Mouse (Mus musculus): ENCODE data around the gene Ube2m. TPM values are rescaled to one million over a fixed set of nuclear protein-coding genes. Genes with fewer than 3 reads are reported as not detected.

Ube2m gene
- polyA plus RNA-seq, 2 experiments from 2014 or later = 7.9 to 14.3 TPM

DNA sequence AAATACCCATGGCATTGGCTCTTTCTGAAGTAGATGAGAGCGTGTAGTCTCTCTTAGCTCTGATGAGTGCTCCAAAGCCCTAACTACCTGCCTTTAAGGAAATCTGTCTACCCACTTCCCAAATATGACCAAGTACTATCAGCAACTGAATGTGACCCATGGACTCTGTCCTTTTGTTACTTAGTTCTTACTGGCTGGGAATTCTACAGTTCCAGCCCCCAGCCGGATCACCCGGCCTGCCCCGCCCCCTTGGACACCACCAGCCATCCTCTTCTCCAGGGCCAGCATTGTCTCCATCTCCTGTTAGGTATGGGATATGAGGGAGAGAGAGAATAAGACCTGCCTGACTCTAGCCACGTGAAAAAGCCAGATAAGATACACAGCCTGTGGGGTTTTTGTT lies 40.0 kb downstream of the Ube2m start, which contains the start of gene Slc27a5:
TSS of gene Slc27a5 (minus strand) at position 140 of the 400 bp plus-strand sequence.
- ATAC-seq = no peak

DNA sequence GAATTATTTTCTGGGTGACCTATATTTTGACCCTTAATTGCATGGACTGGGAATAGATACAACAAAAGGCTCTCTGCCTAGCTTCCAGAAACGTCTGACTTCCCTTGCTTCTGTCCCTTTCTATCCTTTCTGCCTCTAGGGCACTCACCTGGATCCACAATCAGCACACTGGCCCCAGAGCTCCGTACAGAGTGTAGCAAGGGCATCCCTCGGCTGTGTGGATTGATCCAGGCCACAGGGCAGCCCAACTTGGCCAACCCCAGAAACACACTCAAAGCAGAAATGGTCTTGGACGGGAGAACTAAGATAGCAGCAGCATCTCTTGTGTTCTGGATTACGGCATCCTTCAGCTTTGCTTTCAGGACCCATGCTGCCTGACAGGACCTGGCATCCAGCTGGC lies 40.8 kb downstream of the Ube2m start:
- no peak for ATAC-seq

DNA sequence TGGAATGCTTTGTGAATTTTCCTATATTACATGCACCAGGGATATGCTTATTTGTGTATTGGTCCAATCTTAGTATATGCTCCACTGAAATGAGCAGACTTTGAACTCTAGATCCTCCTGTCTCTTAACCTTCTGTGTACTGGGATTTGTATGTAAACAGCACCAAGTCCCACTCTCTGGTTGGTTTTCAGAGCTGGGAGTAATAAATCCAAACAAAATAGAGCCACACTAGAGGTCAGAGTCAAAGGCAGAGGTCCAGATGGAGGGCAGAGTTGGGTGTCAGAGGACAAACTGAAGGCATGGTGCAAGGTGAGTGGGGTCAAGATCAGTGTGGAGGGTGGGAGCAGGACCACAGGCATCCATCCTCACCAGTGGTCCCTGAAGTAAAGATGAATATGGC lies 42.2 kb downstream of the Ube2m start:
- no peak for ATAC-seq

DNA sequence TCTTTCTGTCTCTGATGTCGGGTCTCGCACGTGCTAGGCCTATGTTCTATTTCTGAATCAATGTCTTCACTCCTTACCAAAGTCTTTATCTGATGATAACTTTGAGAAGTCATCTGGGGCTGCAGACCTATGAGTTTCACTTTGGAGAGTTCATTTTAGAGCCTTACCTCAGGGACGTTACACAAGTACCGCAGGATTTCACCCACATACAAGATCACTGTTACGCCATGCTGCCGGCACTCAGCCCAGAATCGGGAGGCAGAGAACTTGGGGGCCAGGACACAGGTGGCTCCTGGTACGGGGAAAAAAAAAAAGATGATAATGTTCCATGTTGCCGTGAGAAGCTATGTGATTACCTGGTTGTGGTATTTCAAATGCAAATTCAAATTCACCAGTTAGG lies 44.9 kb downstream of the Ube2m start:
- no peak for ATAC-seq

DNA sequence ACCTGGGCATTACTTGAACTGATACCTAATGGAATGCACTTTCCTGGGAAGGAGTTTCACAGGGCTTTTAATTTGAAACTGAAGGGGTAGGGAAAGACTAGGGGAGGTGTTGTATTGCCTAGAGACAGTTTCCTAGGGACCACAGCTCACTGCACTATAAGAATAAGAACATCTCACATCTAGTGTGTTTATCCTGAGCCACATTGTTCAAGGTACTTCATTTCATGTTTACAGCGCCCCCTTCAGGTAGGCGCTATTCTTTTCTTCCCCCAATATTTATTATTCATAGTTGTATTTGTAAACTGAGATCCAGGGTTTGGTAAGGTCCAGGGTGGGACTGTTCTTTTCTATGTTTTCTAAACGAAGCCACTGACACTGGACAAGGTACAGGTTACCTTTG lies 45.9 kb downstream of the Ube2m start:
- peak; percentile 89 for ATAC-seq

DNA sequence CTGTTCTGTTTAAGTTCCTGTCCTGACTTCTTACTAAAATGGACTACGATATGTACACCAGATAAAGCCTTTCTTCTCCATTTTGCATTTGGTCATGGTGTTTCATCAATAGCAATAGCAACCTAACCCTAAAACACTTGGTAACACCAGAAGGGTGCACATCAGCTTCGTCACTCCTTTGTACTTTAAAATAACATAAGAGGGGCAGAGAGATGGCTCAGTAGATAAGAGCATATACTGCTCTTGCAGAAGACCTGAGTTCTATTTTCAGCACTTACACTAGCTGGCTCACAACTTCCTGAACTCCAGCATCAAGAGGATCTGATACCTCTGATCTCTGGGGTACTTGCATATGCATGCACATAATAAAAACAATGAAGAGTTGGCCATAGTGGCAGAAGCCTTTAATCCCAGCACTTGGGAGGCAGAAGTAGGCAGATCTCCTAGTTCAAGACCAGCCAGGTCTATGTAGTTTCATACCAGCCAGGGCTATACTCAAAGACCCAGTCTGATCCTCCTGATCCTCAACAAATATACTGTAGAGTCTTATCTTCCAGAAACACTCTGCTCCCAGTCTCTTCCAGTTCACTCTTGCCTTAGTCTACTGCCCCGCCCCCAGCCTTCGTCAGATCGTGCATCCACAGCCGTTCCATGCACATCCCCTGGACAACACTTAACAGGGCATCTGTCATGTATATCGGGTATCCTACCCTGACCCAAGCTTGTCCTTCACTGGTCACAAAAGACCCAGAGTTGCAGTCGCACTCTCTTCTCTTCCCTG lies 50.5 kb downstream of the Ube2m start:
- peak; percentile 34 for ATAC-seq

DNA sequence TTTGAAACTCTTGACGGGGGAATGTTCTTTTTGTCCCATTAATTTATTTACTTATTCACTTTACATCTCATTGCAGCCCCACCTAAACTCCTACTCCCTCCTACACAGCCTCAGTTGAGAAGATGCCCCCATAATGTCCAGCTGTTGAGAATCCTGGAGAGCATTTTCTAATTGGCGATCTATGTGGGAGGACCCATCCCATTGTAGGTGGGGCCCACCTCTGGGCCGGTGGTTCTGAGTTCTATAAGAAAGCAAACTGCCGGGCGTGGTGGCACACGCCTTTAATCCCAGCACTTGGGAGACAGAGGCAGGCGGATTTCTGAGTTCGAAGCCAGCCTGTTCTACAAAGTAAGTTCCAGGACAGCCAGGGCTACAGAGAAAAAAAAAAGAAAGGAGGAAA lies 51.2 kb downstream of the Ube2m start:
- ATAC-seq = no peak

DNA sequence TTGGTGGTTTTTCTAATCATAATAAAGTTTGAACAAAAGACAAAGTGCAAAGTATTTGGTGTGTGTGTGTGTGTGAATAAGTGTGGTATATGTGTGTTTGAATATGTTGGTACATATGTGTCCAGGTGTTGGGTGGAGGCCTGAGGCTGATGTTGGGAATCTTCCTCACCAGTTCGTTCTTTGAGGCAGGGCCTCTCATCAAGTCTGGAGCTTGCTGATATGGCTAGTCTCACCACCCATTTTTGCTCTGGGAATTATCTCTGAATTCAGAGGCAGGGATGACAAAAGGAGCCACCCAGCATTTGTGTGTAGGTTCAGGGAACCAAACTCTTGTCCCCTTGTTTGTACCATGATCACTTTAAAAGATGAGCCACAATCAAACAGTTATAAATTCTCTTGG lies 52.4 kb downstream of the Ube2m start:
- ATAC-seq = no peak

Other genes starting within 250 kb of the Ube2m start
- 1 to 10 TPM in 1 of 2 experiments, under 1 TPM in 1; 0.42 to 1.4 TPM for gene Zscan18, start 234.6 kb downstream of the Ube2m start, polyA plus RNA-seq (2017; shearing (Covaris generic))
- 10 to 100 TPM; 20.0 to 22.4 TPM for gene Zfp329, start 219.4 kb downstream of the Ube2m start, polyA plus RNA-seq (2017; shearing (Covaris generic))
- 100 to 1,000 TPM in 1 of 2 experiments, 10 to 100 TPM in 1; 91.9 to 118 TPM for gene Zfp110, start 203.5 kb downstream of the Ube2m start, polyA plus RNA-seq (2017; shearing (Covaris generic))
- 1 to 10 TPM; 1.0 to 1.7 TPM for gene Zfp128, start 157.1 kb downstream of the Ube2m start, polyA plus RNA-seq (2017; shearing (Covaris generic))
- 10 to 100 TPM in 1 of 2 experiments, 1 to 10 TPM in 1; 8.2 to 15.0 TPM for gene Zscan22, start 140.5 kb downstream of the Ube2m start, polyA plus RNA-seq (2017; shearing (Covaris generic))
- gene Rps5, start 116.0 kb downstream of the Ube2m start, polyA plus RNA-seq (2017; shearing (Covaris generic)) = 1,000 to 10,000 TPM; 2,766 to 2,852 TPM
- gene Rnf225, start 110.9 kb downstream of the Ube2m start, polyA plus RNA-seq (2017; shearing (Covaris generic)) = not detected
- 1 to 10 TPM; 2.2 to 2.7 TPM for gene Zfp324, start 72.4 kb downstream of the Ube2m start, polyA plus RNA-seq (2017; shearing (Covaris generic))
- 1 to 10 TPM; 3.8 to 5.7 TPM for gene Zfp446, start 60.4 kb downstream of the Ube2m start, polyA plus RNA-seq (2017; shearing (Covaris generic))
- under 1 TPM in 1 of 2 experiments, not detected in 1; 0.54 TPM for gene Slc27a5, start 40.1 kb downstream of the Ube2m start, polyA plus RNA-seq (2017; shearing (Covaris generic))
- 10 to 100 TPM; 37.1 to 75.2 TPM for gene Trim28, start 39.2 kb downstream of the Ube2m start, polyA plus RNA-seq (2017; shearing (Covaris generic))
- 1 to 10 TPM; 5.6 to 7.4 TPM for gene Zbtb45, start 28.2 kb downstream of the Ube2m start, polyA plus RNA-seq (2017; shearing (Covaris generic))
- gene Chmp2a, start 3.5 kb downstream of the Ube2m start, polyA plus RNA-seq (2017; shearing (Covaris generic)) = 100 to 1,000 TPM; 259 to 278 TPM
- under 1 TPM; 0.35 to 0.84 TPM for gene Mzf1, start 16.5 kb upstream of the Ube2m start, polyA plus RNA-seq (2017; shearing (Covaris generic))
- gene Vmn1r85, start 56.9 kb upstream of the Ube2m start, polyA plus RNA-seq (2017; shearing (Covaris generic)) = not detected
- under 1 TPM in 1 of 2 experiments, not detected in 1; 0.05 TPM for gene Vmn1r86, start 81.6 kb upstream of the Ube2m start, polyA plus RNA-seq (2017; shearing (Covaris generic))
- gene Vmn1r87, start 101.9 kb upstream of the Ube2m start, polyA plus RNA-seq (2017; shearing (Covaris generic)) = not detected
- gene Vmn1r88, start 121.3 kb upstream of the Ube2m start, polyA plus RNA-seq (2017; shearing (Covaris generic)) = under 1 TPM in 1 of 2 experiments, not detected in 1; 0.08 TPM
- not detected for gene Vmn1r89, start 174.7 kb upstream of the Ube2m start, polyA plus RNA-seq (2017; shearing (Covaris generic))
- gene Lig1, start 239.0 kb upstream of the Ube2m start, polyA plus RNA-seq (2017; shearing (Covaris generic)) = 10 to 100 TPM; 25.2 to 31.1 TPM
- 1 to 10 TPM; 3.8 to 4.3 TPM for gene Zswim9, start 240.4 kb upstream of the Ube2m start, polyA plus RNA-seq (2017; shearing (Covaris generic))

Data from CD4-positive, CD25-positive, alpha-beta regulatory T cell, adult 4 months (primary cell).